Mouse (Mus musculus): ENCODE data around the gene Clca3a2. TPM values are rescaled to one million over a fixed set of nuclear protein-coding genes. Genes with fewer than 3 reads are reported as not detected.

The Clca3a2 gene
- total RNA-seq (2023): not detected

DNA sequence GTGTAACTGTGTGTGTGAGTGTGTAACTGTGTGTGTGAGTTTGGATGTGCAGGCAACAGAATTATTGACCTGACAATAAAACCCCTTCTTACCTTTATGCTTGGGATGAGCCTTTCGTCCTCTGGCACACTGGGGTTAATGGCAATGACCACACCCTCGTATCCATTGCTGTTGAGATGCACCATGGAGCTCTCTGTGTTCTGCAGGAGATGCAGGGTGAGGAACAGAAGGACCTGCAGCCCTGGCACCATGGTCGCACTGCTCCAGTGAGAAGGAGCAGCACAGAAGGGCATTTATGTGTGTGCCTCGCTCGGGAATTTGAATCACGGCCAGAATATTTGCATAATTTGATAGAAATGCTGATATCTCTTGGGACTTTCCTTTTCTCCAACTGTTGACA is at the start of gene Clca3a2:
TSS of gene Clca3a2 (minus strand) at position 276 of the 400 bp plus-strand sequence.

GRCm38 (mm10) chr3:144849014-144849556 is 29.8 kb upstream of the Clca3a2 start, which contains the start of gene Clca3b:
Gene Clca3b (minus strand): TSS chr3:144849357.

DNA sequence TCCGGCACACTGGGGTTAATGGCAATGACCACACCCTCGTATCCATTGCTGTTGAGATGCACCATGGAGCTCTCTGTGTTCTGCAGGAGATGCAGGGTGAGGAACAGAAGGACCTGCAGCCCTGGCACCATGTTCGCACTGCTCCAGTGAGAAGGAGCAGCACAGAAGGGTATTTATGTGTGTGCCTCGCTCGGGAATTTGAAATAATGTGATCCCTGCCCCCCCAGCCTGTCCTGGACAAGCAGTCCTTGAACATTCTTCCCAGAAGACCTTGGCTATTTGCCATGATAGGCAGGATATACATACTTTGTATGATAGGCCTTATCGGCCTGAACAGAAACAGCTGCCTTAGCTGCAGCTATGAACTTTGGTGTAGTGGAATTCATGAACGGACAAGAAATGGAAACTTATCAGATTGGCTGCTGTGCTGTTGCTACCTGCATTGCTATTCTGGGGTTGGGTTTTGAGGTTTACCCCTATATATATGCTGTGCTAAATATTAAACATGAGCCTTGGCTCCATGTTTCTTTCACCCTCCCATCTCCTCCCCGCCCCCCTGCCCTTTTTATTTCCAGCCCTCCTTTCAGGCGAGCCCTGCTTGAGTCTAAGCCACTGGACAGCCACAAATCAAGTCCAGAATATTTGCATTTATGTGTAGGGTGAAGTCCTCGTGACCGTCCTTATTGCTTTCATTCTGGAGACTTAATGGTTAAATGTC is 58.5 kb downstream of the Clca3a2 start, which contains the start of gene Clca3a1:
TSS of gene Clca3a1 (minus strand) at position 386 of the 718 bp plus-strand sequence.

Other genes starting within 250 kb of the Clca3a2 start
- 10 to 100 TPM; 11.8 to 12.9 TPM for gene Hs2st1, start 249.3 kb downstream of the Clca3a2 start, total RNA-seq (2023)
- gene Selenof, start 249.2 kb downstream of the Clca3a2 start, total RNA-seq (2023): 100 to 1,000 TPM; 145 to 162 TPM
- gene Sh3glb1, start 99.2 kb downstream of the Clca3a2 start, total RNA-seq (2023): 100 to 1,000 TPM; 257 to 261 TPM
- under 1 TPM; 0.15 to 0.18 TPM for gene Clca3a1, start 58.5 kb downstream of the Clca3a2 start, total RNA-seq (2023)
- gene Clca3b, start 29.9 kb upstream of the Clca3a2 start, total RNA-seq (2023): not detected
- not detected for gene Clca4b, start 113.0 kb upstream of the Clca3a2 start, total RNA-seq (2023)
- gene Clca4a, start 155.6 kb upstream of the Clca3a2 start, total RNA-seq (2023): not detected
- not detected for gene Clca1, start 213.3 kb upstream of the Clca3a2 start, total RNA-seq (2023)

Measured in monocyte, adult 59 days (primary cell).